In the genomic region with DNA sequence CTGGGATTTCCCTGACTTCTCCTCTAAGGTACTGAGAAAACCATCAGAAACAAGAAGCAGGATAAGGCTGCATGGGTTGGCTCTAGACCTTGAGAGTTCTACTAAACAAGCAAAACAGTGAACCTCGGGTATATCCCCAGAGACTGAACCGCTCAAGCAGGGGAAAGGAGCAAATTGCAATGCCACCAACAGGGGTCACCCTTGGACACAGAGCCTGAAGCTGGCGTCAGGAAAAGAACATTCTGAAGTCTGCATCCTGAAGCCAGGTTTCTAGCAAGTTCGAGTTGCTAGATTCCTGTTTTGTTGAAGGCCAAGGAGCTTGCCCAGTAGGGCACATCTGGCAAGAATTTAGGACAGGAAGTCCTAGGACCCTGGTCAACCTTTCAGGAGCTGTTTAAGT, we compare ENCODE assay signal across 9 mouse cellular contexts. TPM values are rescaled to one million over a fixed set of nuclear protein-coding genes. Genes with fewer than 3 reads are reported as not detected.
DNase-seq lines count a peak whose midpoint lies in the region; ATAC-seq and TF ChIP-seq lines count a peak whose summit lies in the region.
"Had no signal": no experiment of that assay in that cellular context is flagged by ENCODE, and none has a peak within 500 bp of the region (broad histone marks: within the 10 kb centered on the region; RNA-seq: fewer than 3 reads in every experiment).

No protein-coding gene starts in this region.

- TF ChIP-seq EP300 in MEL (IDR thresholded peaks at IDR 0.05; ENCODE audit: low read depth in 1 of 2, low read length in 2 of 2), result no peak
- no peak for TF ChIP-seq EP300 in stomach, postnatal 0 days (optimal IDR thresholded peaks at IDR 0.05)

- peaks cover 17% of the 10 kb centered on the region for H3K27me3 ChIP-seq in forebrain, postnatal 0 days (ENCODE audit: insufficient read depth, low read length)
- H3K27me3 ChIP-seq in forebrain, embryonic 15.5 days, result peaks cover 28% of the 10 kb centered on the region
- no peaks in the 10 kb centered on the region for H3K27me3 ChIP-seq in MEL (ENCODE audit: control insufficient read depth in 1 of 2, insufficient read depth in 2 of 2, low read length in 2 of 2)
- no peaks in the 10 kb centered on the region for H3K27me3 ChIP-seq in cerebellum, adult 2 months (ENCODE audit: control insufficient read depth, insufficient read depth, low read length)
- H3K27me3 ChIP-seq in stomach, postnatal 0 days (ENCODE audit: control insufficient read depth, insufficient read depth, low read length), result peaks cover 6% of the 10 kb centered on the region

- H3K4me1 ChIP-seq in forebrain, postnatal 0 days (ENCODE audit: insufficient read depth), result peaks cover 8% of the 10 kb centered on the region; the same call in 1 of the 2 replicates
- peaks cover 21% of the 10 kb centered on the region for H3K4me1 ChIP-seq in forebrain, embryonic 15.5 days
- H3K4me1 ChIP-seq in MEL (ENCODE audit: control insufficient read depth in 1 of 2, insufficient read depth in 2 of 2, low read length in 2 of 2), result peaks cover 0 to 3% of the 10 kb centered on the region in 2 experiments; a peak in 1 of 4 replicates
- no peaks in the 10 kb centered on the region for H3K4me1 ChIP-seq in cerebellum, adult 2 months (ENCODE audit: control insufficient read depth, insufficient read depth, low read length)
- H3K4me1 ChIP-seq in stomach, postnatal 0 days (replicated peaks; ENCODE audit: control insufficient read depth, insufficient read depth), result no peaks in the 10 kb centered on the region

- H3K79me2 ChIP-seq in MEL (ENCODE audit: control insufficient read depth, insufficient read depth, low read length, poor library complexity), result no peaks in the 10 kb centered on the region

- H3K9me3 ChIP-seq in forebrain, postnatal 0 days (ENCODE audit: low read length), result no peaks in the 10 kb centered on the region
- H3K9me3 ChIP-seq in forebrain, embryonic 15.5 days, result no peaks in the 10 kb centered on the region
- H3K9me3 ChIP-seq in MEL (replicated peaks; ENCODE audit: insufficient read depth, low read length), result no peaks in the 10 kb centered on the region
- no peaks in the 10 kb centered on the region for H3K9me3 ChIP-seq in stomach, postnatal 0 days (ENCODE audit: control insufficient read depth, low read length)
- H3K9me3 ChIP-seq: megakaryocyte, embryonic 14.5 days had no signal

- H3K4me3 ChIP-seq in forebrain, postnatal 0 days (ENCODE audit: low read depth, low read length), result no peak overlapping the region
- no peak overlapping the region for H3K4me3 ChIP-seq in forebrain, embryonic 15.5 days
- no peak overlapping the region for H3K4me3 ChIP-seq in MEL (ENCODE audit: control insufficient read depth in 1 of 2, insufficient read depth in 1 of 2, low read depth in 2 of 2, low read length in 2 of 2)
- H3K4me3 ChIP-seq in cerebellum, adult 2 months (replicated peaks; ENCODE audit: insufficient read depth, low read depth, low read length), result no peak overlapping the region
- no peak overlapping the region for H3K4me3 ChIP-seq in stomach, postnatal 0 days (ENCODE audit: low read depth, low read length)
- H3K4me3 ChIP-seq: megakaryocyte, embryonic 14.5 days had no signal

- no peaks in the 10 kb centered on the region for H3K36me3 ChIP-seq in forebrain, postnatal 0 days (ENCODE audit: insufficient read depth)
- H3K36me3 ChIP-seq in forebrain, embryonic 15.5 days, result no peaks in the 10 kb centered on the region
- no peaks in the 10 kb centered on the region for H3K36me3 ChIP-seq in MEL (ENCODE audit: control insufficient read depth in 1 of 2, insufficient read depth in 2 of 2, low read length in 2 of 2)
- no peaks in the 10 kb centered on the region for H3K36me3 ChIP-seq in stomach, postnatal 0 days (ENCODE audit: control insufficient read depth, insufficient read depth, low read length)

- peak; percentile 72 for TF ChIP-seq CTCF in forebrain, postnatal 0 days (IDR thresholded peaks at IDR 0.05; ENCODE audit: low read depth)
- TF ChIP-seq CTCF in MEL (IDR thresholded peaks at IDR 0.05 in 2 of 3, conservative IDR thresholded peaks at IDR 0.05 in 1 of 3; ENCODE audit: control insufficient read depth in 1 of 3, insufficient read depth in 1 of 3, low read depth in 2 of 3, low read length in 3 of 3, poor library complexity in 1 of 3, severe bottlenecking in 1 of 3), result peak; percentile 57 to 86 (median 84)
- peak; percentile 80 for TF ChIP-seq CTCF in cerebellum, adult 2 months (IDR thresholded peaks at IDR 0.05; ENCODE audit: borderline replicate concordance, insufficient read depth, low read depth, low read length)
- TF ChIP-seq CTCF in stomach, postnatal 0 days (IDR thresholded peaks at IDR 0.05; ENCODE audit: low read depth), result peak; percentile 91

- no peak overlapping the region for H3K9ac ChIP-seq in forebrain, postnatal 0 days
- no peak overlapping the region for H3K9ac ChIP-seq in forebrain, embryonic 15.5 days (replicated peaks)
- H3K9ac ChIP-seq in MEL (ENCODE audit: control insufficient read depth, low read depth, low read length, poor library complexity, severe bottlenecking), result no peak overlapping the region
- no peak overlapping the region for H3K9ac ChIP-seq in stomach, postnatal 0 days (ENCODE audit: low read length)

- 16% methylated on average over 4 of the region's 4 CpGs for WGBS in forebrain, postnatal 0 days
- WGBS in forebrain, embryonic 15.5 days, result 10% methylated on average over 4 of the region's 4 CpGs
- whole genome bisulfite sequencing in cerebellum, adult 2 months, result 8% methylated on average over 4 of the region's 4 CpGs
- 5% methylated on average over 4 of the region's 4 CpGs for WGBS in stomach, postnatal 0 days

- peak; percentile 82 for TF ChIP-seq RAD21 in MEL (IDR thresholded peaks at IDR 0.05; ENCODE audit: low read depth, low read length)

- H3K4me2 ChIP-seq in forebrain, postnatal 0 days (ENCODE audit: low read depth), result no peak overlapping the region
- no peak overlapping the region for H3K4me2 ChIP-seq in forebrain, embryonic 15.5 days (replicated peaks)
- H3K4me2 ChIP-seq in stomach, postnatal 0 days (replicated peaks; ENCODE audit: low read depth), result no peak overlapping the region

- peak; percentile 66 for DNase-seq in forebrain, postnatal 0 days
- peak; percentile 68 for DNase-seq in MEL (ENCODE audit: low read depth, low spot score)
- DNase-seq in cerebellum, adult 2 months, result peak; percentile 63 to 74
- DNase-seq in gastrocnemius, postnatal 25 days, result peak; percentile 32
- DNase-seq in layer of hippocampus, postnatal 14 days (ENCODE audit: low spot score in 2 of 2), result peak; percentile 62 to 77
- DNase-seq in stomach, postnatal 0 days (ENCODE audit: low spot score), result peak; percentile 82

- TF ChIP-seq POLR2A in MEL (IDR thresholded peaks at IDR 0.05; ENCODE audit: control insufficient read depth in 1 of 2, insufficient read depth in 1 of 2, low read depth in 1 of 2, low read length in 2 of 2, poor library complexity in 1 of 2), result no peak
- no peak for TF ChIP-seq POLR2A in cerebellum, adult 2 months (IDR thresholded peaks at IDR 0.05; ENCODE audit: borderline replicate concordance, insufficient read depth, low read length)

- ATAC-seq in forebrain, postnatal 0 days, result no peak
- ATAC-seq in forebrain, embryonic 15.5 days (replicated peaks), result no peak
- ATAC-seq in megakaryocyte-erythroid progenitor cell, adult 5-6 weeks (replicated peaks; ENCODE audit: low FRiP score, low TSS enrichment, poor library complexity, severe bottlenecking), result peak; percentile 65; the same call in 1 of the 2 replicates
- no peak for ATAC-seq in stomach, postnatal 0 days (ENCODE audit: low FRiP score, low TSS enrichment)

- no peak overlapping the region for H3K27ac ChIP-seq in forebrain, postnatal 0 days (ENCODE audit: low read depth, low read length)
- H3K27ac ChIP-seq in forebrain, embryonic 15.5 days (replicated peaks), result no peak overlapping the region
- no peak overlapping the region for H3K27ac ChIP-seq in MEL (ENCODE audit: control insufficient read depth, low read depth, low read length)
- no peak overlapping the region for H3K27ac ChIP-seq in cerebellum, adult 2 months (ENCODE audit: insufficient read depth, low read length)
- no peak overlapping the region for H3K27ac ChIP-seq in stomach, postnatal 0 days (replicated peaks)

TF ChIP-seq in MEL, 35 proteins besides CTCF, POLR2A, EP300 and RAD21:
- TF ChIP-seq KAT2A (conservative IDR thresholded peaks at IDR 0.05; ENCODE audit: low read depth, low read length) (no peak), ZC3H11A (IDR thresholded peaks at IDR 0.05; ENCODE audit: low read depth, low read length) (peak; percentile 88), SMC3 (IDR thresholded peaks at IDR 0.05; ENCODE audit: low read depth, low read length) (peak; percentile 95)

RNA-seq across cellular contexts. Expression of gene Cemip, which starts 2.7 kb away (rescaled TPM):
- 4.4 and 5.5 TPM in 2 replicates for total RNA-seq in forebrain, postnatal 0 days (2014; rRNA removed)
- polyA plus RNA-seq in forebrain, postnatal 0 days (2015; fragmentation: Nextera tagmentation; extraction: Ambion mirVana), result 0.20 and 0.34 TPM in 2 replicates
- polyA plus RNA-seq in forebrain, embryonic 15.5 days (2015; fragmentation: Nextera tagmentation; extraction: Ambion mirVana), result 0.70 and 0.72 TPM in 2 replicates
- total RNA-seq in MEL (2012; rRNA removed), result not detected in 2 replicates
- polyA plus RNA-seq in MEL (2012; ENCODE audit: insufficient read depth in 1 of 2, insufficient read length in 2 of 2, low read depth in 1 of 2, low replicate concordance in 2 of 2, missing spikeins in 1 of 2), result not detected
- polyA plus RNA-seq in cerebellum, adult 2 months (2012; rRNA removed), result 5.4 and 6.8 TPM in 2 replicates
- not detected for total RNA-seq in gastrocnemius, postnatal 25 days (2021)
- 10 to 100 TPM; 21.2 to 22.9 TPM for total RNA-seq in layer of hippocampus, postnatal 14 days (2021)
- total RNA-seq in megakaryocyte-erythroid progenitor cell, adult 5-6 weeks (2014; fragmentation: Nextera tagmentation), result not detected in 2 replicates
- 1.2 TPM in 1 of 2 replicates, not detected in the other for total RNA-seq in megakaryocyte-erythroid progenitor cell, adult 5-6 weeks (2017)
- polyA plus RNA-seq in stomach, postnatal 0 days (2015; fragmentation: Nextera tagmentation; extraction: Ambion mirVana), result 0.40 and 0.45 TPM in 2 replicates

Comparison
In these comparisons a context has a peak if more than half of its experiments do, and no peak if none do; other contexts are left out.
1. DNase-seq: peak in every context shown above with its lines; median percentile 82 in stomach, postnatal 0 days; 70 in layer of hippocampus, postnatal 14 days; 68 in cerebellum, adult 2 months; 68 in MEL; 66 in forebrain, postnatal 0 days; 32 in gastrocnemius, postnatal 25 days.